Mouse (Mus musculus) ES-E14 (cell line): ENCODE measurements at regions not wholly inside any gene's neighbourhood (a gene's known extent, or its start where the extent isn't known, plus 50 kb on each side); places are given as distances from the start of the nearest gene placed in this dataset.

Source experiments
- HCFC1 ChIP-seq: IDR thresholded peaks from 2 replicates; pipeline ENCODE4 v1.6.1; 2012; ENCODE audit warnings: low read length, inconsistent platforms, borderline replicate concordance; ENCODE audit not compliant: insufficient read depth
- MAFK ChIP-seq: IDR thresholded peaks from 2 replicates; pipeline ENCODE4 v1.6.1; 2014; ENCODE audit warnings: mild to moderate bottlenecking, low read depth, low read length, inconsistent platforms; ENCODE audit not compliant: insufficient read depth
- ZNF384 ChIP-seq: IDR thresholded peaks from 2 replicates; pipeline ENCODE4 v1.6.1; 2012; ENCODE audit warnings: low read depth, low read length, inconsistent platforms

- no peak for TF ChIP-seq ZNF384
- no peak for TF ChIP-seq MAFK
- no peak for TF ChIP-seq HCFC1
Observed at GRCm38 (mm10) chr16:24206461-24206861, 186.8 kb upstream of the Lpp start.
